Mouse (Mus musculus): ENCODE results near the gene Rab40c. TPM values are rescaled to one million over a fixed set of nuclear protein-coding genes. Genes with fewer than 3 reads are reported as not detected.

Rab40c gene
- 11.4 and 22.5 TPM in 2 replicates for total RNA-seq (2014; rRNA removed; ENCODE audit: low replicate concordance)
- polyA plus RNA-seq (2015; fragmentation: Nextera tagmentation; extraction: Ambion mirVana), result 10.3 and 10.4 TPM in 2 replicates

DNA sequence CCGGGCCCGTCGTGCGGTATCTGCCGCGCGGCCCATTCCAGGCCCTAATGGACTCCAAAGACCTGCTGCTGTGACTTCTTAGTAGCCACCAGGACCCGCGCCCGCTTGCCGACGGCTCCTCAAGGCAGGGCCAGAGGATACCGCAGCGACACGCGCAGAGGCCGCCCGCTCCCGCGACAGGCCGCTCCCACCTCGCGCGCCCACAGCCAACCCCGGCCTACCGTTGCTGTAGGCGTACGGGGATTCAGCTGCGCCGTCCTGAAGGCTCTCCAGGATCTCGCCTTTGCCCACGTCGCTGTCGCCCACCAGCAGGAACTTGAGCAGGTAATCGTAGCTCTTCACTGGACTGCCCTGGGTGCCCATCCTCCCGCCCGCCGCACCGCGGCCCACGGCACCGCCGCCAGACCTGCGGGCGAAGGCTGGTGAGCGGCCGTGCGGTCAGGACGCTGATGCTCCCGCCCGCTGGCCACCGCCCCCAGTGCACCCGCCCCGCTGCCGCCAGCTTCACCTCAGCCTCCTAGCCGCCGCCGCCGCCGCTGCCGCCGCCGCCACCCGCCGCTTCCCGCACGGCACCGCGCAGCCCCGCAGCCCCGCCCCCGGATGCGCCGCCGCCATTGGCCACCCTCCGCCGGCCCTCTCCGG is at the start of gene Rab40c:
Rab40c (minus strand) TSS at position 584 of the 642 bp plus-strand sequence.
- TF ChIP-seq CTCF (IDR thresholded peaks at IDR 0.05; ENCODE audit: low read depth) (no peak), EP300 (IDR thresholded peaks at IDR 0.05; ENCODE audit: low read depth) (no peak)
- DNase-seq (ENCODE audit: low spot score) (no peak), ATAC-seq (ENCODE audit: insufficient read depth, low read depth) (no peak)
- Histone ChIP-seq H3K36me3 (replicated peaks; ENCODE audit: control insufficient read depth, insufficient read depth, low read length) (no peaks in the 10 kb centered on the region), H3K4me2 (ENCODE audit: low read depth, low read length) (peak within 1 kb of the TSS; percentile 85), H3K9me3 (replicated peaks; ENCODE audit: control insufficient read depth, low read length) (no peaks in the 10 kb centered on the region), H3K4me3 (ENCODE audit: low read depth, low read length) (peak within 1 kb of the TSS; percentile 98), H3K4me1 (ENCODE audit: control insufficient read depth, insufficient read depth) (peaks cover 11% of the 10 kb centered on the region), H3K27me3 (ENCODE audit: control insufficient read depth, insufficient read depth, low read length) (no peaks in the 10 kb centered on the region), H3K27ac (ENCODE audit: low read depth) (peak within 1 kb of the TSS; percentile 93), H3K9ac (replicated peaks; ENCODE audit: low read depth, low read length) (peak within 1 kb of the TSS; percentile 93)
- WGBS, result 1% methylated on average over 58 of the region's 78 CpGs

DNA sequence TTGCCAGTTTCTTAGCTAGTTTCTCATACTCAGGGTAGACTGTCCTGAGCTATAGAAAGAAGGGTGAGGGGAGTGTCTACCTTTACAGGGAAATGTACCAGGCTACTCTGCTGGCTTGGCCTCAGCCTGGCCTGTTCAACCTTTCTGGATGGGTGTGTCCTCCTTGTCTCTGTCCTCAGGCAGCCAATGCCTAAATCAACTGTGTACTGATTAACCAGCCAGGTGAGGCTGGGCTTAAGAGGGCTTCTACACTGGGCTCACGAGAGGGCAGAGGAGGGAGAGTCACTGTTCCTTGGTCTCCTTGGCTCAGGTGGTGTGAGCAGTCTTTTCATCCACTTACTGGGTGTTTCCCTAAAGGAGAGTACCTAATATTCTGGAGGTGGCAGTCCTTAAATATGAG is 48.6 kb upstream of the Rab40c start:
- Histone ChIP-seq H3K27ac (ENCODE audit: low read depth) (0 out of 2 replicates have a peak overlapping the region, but pooled peaks have one; percentile 3), H3K27me3 (ENCODE audit: control insufficient read depth, insufficient read depth, low read length) (no peaks in the 10 kb centered on the region), H3K9ac (replicated peaks; ENCODE audit: low read depth, low read length) (no peak overlapping the region), H3K4me2 (ENCODE audit: low read depth, low read length) (no peak overlapping the region), H3K36me3 (replicated peaks; ENCODE audit: control insufficient read depth, insufficient read depth, low read length) (no peaks in the 10 kb centered on the region), H3K9me3 (replicated peaks; ENCODE audit: control insufficient read depth, low read length) (no peaks in the 10 kb centered on the region), H3K4me1 (ENCODE audit: control insufficient read depth, insufficient read depth) (peaks cover 12% of the 10 kb centered on the region), H3K4me3 (ENCODE audit: low read depth, low read length) (no peak overlapping the region)
- WGBS, result 70% methylated on average over 1 of the region's 1 CpGs
- TF ChIP-seq EP300 (IDR thresholded peaks at IDR 0.05; ENCODE audit: low read depth), result no peak
- TF ChIP-seq CTCF (IDR thresholded peaks at IDR 0.05; ENCODE audit: low read depth), result no peak
- ATAC-seq (ENCODE audit: insufficient read depth, low read depth), result no peak
- DNase-seq (ENCODE audit: low spot score), result no peak

DNA sequence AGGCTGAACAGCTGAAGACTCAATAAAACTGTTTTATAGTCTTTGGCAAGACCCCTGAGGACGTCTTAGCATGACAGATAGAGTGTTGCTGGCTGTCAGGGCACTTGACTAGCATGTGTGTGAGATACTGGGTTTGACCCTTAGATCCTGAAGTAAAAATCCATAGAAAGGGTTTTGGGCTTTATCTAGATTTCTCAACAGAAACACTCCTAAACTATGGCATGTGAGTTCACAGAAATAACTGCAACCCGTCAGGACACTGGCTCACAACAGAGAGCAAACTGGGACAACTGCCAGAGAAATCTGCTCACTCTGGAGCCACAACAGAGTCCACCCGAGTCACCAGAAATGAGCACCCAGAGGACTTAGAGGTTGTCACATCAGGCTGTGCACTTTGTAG is 48.1 kb upstream of the Rab40c start:
- WGBS, result 16% methylated on average over 3 of the region's 3 CpGs
- no peak for TF ChIP-seq EP300 (IDR thresholded peaks at IDR 0.05; ENCODE audit: low read depth)
- TF ChIP-seq CTCF (IDR thresholded peaks at IDR 0.05; ENCODE audit: low read depth), result no peak
- no peak; the same call in 1 of the 2 replicates for ATAC-seq (ENCODE audit: insufficient read depth, low read depth)
- H3K36me3 ChIP-seq (replicated peaks; ENCODE audit: control insufficient read depth, insufficient read depth, low read length), result no peaks in the 10 kb centered on the region
- H3K9ac ChIP-seq (replicated peaks; ENCODE audit: low read depth, low read length), result no peak overlapping the region
- H3K4me2 ChIP-seq (ENCODE audit: low read depth, low read length), result no peak overlapping the region
- H3K9me3 ChIP-seq (replicated peaks; ENCODE audit: control insufficient read depth, low read length), result no peaks in the 10 kb centered on the region
- peaks cover 12% of the 10 kb centered on the region for H3K4me1 ChIP-seq (ENCODE audit: control insufficient read depth, insufficient read depth)
- H3K4me3 ChIP-seq (ENCODE audit: low read depth, low read length), result no peak overlapping the region
- H3K27me3 ChIP-seq (ENCODE audit: control insufficient read depth, insufficient read depth, low read length), result no peaks in the 10 kb centered on the region
- peak; percentile 35 for DNase-seq (ENCODE audit: low spot score)
- peak overlapping the region; percentile 30; the same call in 1 of the 2 replicates for H3K27ac ChIP-seq (ENCODE audit: low read depth)

DNA sequence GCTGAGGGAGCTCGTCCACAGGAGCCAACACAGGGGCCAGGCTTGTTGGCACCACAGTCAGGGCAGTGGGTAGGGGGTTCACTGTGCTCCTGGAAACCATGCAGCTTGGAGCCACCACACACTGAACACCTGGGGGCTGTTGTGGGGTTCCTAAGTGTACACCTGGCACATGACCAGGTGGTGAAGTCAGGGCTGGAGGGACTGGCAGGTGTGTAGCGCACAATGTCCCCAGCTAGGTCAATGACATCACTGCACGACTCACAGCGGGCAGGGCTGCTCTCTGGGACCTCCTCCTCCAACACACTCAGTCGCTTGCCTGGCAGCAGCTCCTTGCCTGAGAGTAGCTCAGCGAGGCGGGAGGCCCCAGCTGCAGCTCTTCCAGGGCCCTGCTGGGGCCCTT is 44.7 kb upstream of the Rab40c start:
- peaks cover 17% of the 10 kb centered on the region; the same call in 1 of the 2 replicates for H3K36me3 ChIP-seq (replicated peaks; ENCODE audit: control insufficient read depth, insufficient read depth, low read length)
- H3K9me3 ChIP-seq (replicated peaks; ENCODE audit: control insufficient read depth, low read length), result no peaks in the 10 kb centered on the region
- H3K4me1 ChIP-seq (ENCODE audit: control insufficient read depth, insufficient read depth), result peaks cover 12% of the 10 kb centered on the region
- H3K27me3 ChIP-seq (ENCODE audit: control insufficient read depth, insufficient read depth, low read length), result no peaks in the 10 kb centered on the region
- H3K4me2 ChIP-seq (ENCODE audit: low read depth, low read length), result no peak overlapping the region
- no peak overlapping the region for H3K9ac ChIP-seq (replicated peaks; ENCODE audit: low read depth, low read length)
- H3K4me3 ChIP-seq (ENCODE audit: low read depth, low read length), result no peak overlapping the region
- ATAC-seq (ENCODE audit: insufficient read depth, low read depth) (no peak), DNase-seq (ENCODE audit: low spot score) (no peak)
- 81% methylated on average over 7 of the region's 7 CpGs for WGBS
- TF ChIP-seq EP300 (IDR thresholded peaks at IDR 0.05; ENCODE audit: low read depth) (no peak), CTCF (IDR thresholded peaks at IDR 0.05; ENCODE audit: low read depth) (no peak)
- H3K27ac ChIP-seq (ENCODE audit: low read depth), result no peak overlapping the region

DNA sequence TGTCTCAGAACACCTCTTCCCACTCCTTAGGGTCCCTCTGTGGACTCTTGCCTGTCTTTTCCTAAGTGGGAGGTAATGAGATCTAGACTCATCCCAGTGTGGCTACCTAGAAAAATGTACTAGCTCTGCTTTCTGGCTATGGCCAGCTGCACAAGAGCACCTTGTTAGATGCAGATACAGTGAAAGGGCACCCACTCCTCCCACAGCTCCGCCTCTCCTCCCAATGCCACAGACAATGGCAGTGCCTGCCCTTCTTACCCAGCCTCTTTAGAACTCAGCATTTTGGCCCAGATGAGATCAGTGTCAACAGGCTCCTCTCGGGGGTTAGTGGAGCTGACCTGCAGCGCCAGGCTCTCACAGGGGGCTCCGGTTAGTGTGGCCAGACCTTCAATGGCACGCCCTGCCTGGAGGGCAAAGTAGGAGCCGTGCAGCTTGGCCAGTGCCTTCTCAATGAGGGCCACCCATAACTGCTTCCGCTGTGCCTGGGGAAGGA is 42.9 kb upstream of the Rab40c start:
- ATAC-seq (ENCODE audit: insufficient read depth, low read depth), result no peak
- H3K36me3 ChIP-seq (replicated peaks; ENCODE audit: control insufficient read depth, insufficient read depth, low read length), result peaks cover 26% of the 10 kb centered on the region; the same call in 1 of the 2 replicates
- H3K4me3 ChIP-seq (ENCODE audit: low read depth, low read length), result no peak overlapping the region
- 95% methylated on average over 7 of the region's 7 CpGs for WGBS
- DNase-seq (ENCODE audit: low spot score), result no peak
- H3K4me1 ChIP-seq (ENCODE audit: control insufficient read depth, insufficient read depth), result peaks cover 2% of the 10 kb centered on the region; the same call in 1 of the 2 replicates
- H3K9ac ChIP-seq (replicated peaks; ENCODE audit: low read depth, low read length), result no peak overlapping the region
- no peaks in the 10 kb centered on the region for H3K27me3 ChIP-seq (ENCODE audit: control insufficient read depth, insufficient read depth, low read length)
- no peak for TF ChIP-seq EP300 (IDR thresholded peaks at IDR 0.05; ENCODE audit: low read depth)
- no peak for TF ChIP-seq CTCF (IDR thresholded peaks at IDR 0.05; ENCODE audit: low read depth)
- no peaks in the 10 kb centered on the region for H3K9me3 ChIP-seq (replicated peaks; ENCODE audit: control insufficient read depth, low read length)
- no peak overlapping the region for H3K4me2 ChIP-seq (ENCODE audit: low read depth, low read length)
- H3K27ac ChIP-seq (ENCODE audit: low read depth), result no peak overlapping the region

Data from heart, postnatal 0 days (tissue).